Mouse (Mus musculus) testis, adult 2 months (tissue): ENCODE results near the gene Ggt5. TPM values are rescaled to one million over a fixed set of nuclear protein-coding genes. Genes with fewer than 3 reads are reported as not detected.

Experiments used
- H3K27ac ChIP-seq: fragments of 200-500 bp; 2 replicates; pipeline ENCODE4 v1.5.1; 2012; ENCODE audit warnings: low read depth, low read length; ENCODE audit not compliant: control insufficient read depth, insufficient read depth
- H3K27me3 ChIP-seq: fragments of 200-500 bp; 2 replicates; pipeline ENCODE4 v1.6.1; 2012; ENCODE audit warnings: mild to moderate bottlenecking, low read length, moderate library complexity; ENCODE audit not compliant: control insufficient read depth, insufficient read depth
- H3K36me3 ChIP-seq: fragments of 200-500 bp; 2 replicates; pipeline ENCODE4 v1.6.1; 2012; ENCODE audit warnings: mild to moderate bottlenecking, low read length; ENCODE audit not compliant: control insufficient read depth, insufficient read depth
- H3K4me1 ChIP-seq: fragments of 200-500 bp; 2 replicates; pipeline ENCODE4 v1.6.1; 2012; ENCODE audit warnings: low read length; ENCODE audit not compliant: control insufficient read depth, insufficient read depth
- H3K4me3 ChIP-seq: fragments of 200-500 bp; 2 replicates; pipeline ENCODE4 v1.5.1; 2012; ENCODE audit warnings: low read depth, mild to moderate bottlenecking, low read length, moderate library complexity, mixed read lengths; ENCODE audit not compliant: control insufficient read depth
- CTCF ChIP-seq: fragments of 200-500 bp; IDR thresholded peaks from 2 replicates; pipeline ENCODE4 v1.5.1; 2012; ENCODE audit warnings: low read depth, mild to moderate bottlenecking, inconsistent platforms, low read length, moderate library complexity; ENCODE audit not compliant: control insufficient read depth, insufficient read depth, insufficient replicate concordance
- POLR2A ChIP-seq: fragments of 200-500 bp; IDR thresholded peaks from 2 replicates; pipeline ENCODE4 v1.6.1; 2012; ENCODE audit warnings: low read depth, mild to moderate bottlenecking, inconsistent platforms, low read length, moderate library complexity; ENCODE audit not compliant: control insufficient read depth
- polyA plus RNA-seq: library from polyadenylated mRNA; depleted of rRNA; stranded (reverse); fragments of >200 nt; gene quantifications from 2 replicates; pipeline ENCODE4 v1.2.3, GENCODE M21; 2012

Gene Ggt5
- polyA plus RNA-seq, 1 experiment, result 5.4 TPM

DNA sequence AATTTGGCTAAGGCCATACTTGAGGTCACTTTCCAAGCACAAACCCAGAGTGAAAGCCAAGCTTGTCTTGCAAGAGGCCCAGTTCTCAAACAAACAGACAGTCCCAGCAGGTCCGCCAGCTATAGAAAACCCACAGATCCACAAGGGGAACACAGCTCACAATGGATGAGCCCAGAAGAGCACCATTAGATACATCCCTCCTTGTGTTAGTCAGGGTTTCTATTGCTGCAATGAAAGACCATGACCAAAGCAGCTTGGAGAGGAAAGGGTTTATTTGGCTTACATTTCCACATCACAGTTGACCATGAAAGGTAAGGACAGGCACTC lies 2.6 kb upstream of the Ggt5 start:
- TF ChIP-seq CTCF (no peak), POLR2A (no peak)

DNA sequence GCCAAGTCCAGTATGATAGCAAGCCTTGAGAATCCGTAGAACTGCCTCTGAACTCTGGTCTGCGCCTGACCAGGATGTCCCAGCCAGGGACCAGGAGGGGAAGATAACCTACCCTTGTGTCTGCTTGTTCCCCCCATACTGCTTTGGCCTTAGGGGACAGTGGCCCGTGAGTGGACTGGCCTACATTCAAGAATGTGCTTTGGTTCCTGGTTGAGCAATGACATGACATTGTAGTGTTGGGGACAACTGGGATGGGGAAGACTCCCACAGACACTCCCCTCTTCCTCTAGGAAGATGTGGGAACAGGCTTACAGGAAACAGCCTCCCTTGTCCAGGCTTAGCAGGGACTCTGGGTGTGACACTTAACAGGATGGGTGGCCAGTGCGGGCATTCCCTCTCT lies 1.4 kb upstream of the Ggt5 start:
- Histone ChIP-seq H3K4me3 (no peak overlapping the region), H3K4me1 (no peaks in the 10 kb centered on the region; the same call in 1 of the 2 replicates), H3K36me3 (no peaks in the 10 kb centered on the region), H3K27me3 (no peaks in the 10 kb centered on the region), H3K27ac (no peak overlapping the region)
- TF ChIP-seq CTCF (no peak), POLR2A (no peak)

More for the DNA sequence above, 2.6 kb upstream of the Ggt5 start:
- Histone ChIP-seq H3K4me3 (no peak overlapping the region), H3K4me1 (no peaks in the 10 kb centered on the region; the same call in 1 of the 2 replicates), H3K27ac (no peak overlapping the region), H3K27me3 (no peaks in the 10 kb centered on the region), H3K36me3 (no peaks in the 10 kb centered on the region)

DNA sequence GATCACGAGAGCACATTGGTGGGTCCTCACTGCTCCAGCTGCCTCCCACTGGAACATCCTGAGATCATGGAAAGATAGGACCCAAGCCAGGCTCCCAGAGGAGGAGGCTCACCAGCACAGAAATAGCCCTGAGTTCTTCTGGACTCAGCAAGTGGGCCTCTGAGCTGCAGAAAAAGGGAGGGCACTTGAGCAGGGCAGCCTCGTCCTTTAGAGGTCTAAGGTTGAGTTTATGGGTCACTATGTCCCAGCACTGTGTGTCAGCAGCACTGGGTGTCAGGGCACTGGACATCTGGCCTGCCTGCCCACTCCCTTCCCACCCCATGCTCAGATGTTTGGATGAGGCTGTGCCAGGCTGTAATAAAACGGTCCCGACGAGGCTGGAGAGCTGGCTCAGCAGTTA lies 804 bp upstream of the Ggt5 start:
- no peak for TF ChIP-seq CTCF
- TF ChIP-seq POLR2A, result no peak
- Histone ChIP-seq H3K27me3 (no peaks in the 10 kb centered on the region), H3K36me3 (no peaks in the 10 kb centered on the region), H3K4me3 (no peak overlapping the region), H3K4me1 (no peaks in the 10 kb centered on the region; the same call in 1 of the 2 replicates), H3K27ac (0 out of 2 replicates have a peak overlapping the region, but pooled peaks have one; percentile 7)

- H3K4me1 ChIP-seq, result no peaks in the 10 kb centered on the region; the same call in 1 of the 2 replicates
- peak overlapping the region; percentile 45 for H3K27ac ChIP-seq
- H3K27me3 ChIP-seq, result no peaks in the 10 kb centered on the region
- TF ChIP-seq CTCF (no peak), POLR2A (no peak)
- H3K4me3 ChIP-seq, result no peak overlapping the region; the same call in 1 of the 2 replicates
- H3K36me3 ChIP-seq, result no peaks in the 10 kb centered on the region
Observed at GRCm38 (mm10) chr10:75589651-75590050, 511 bp downstream of the Ggt5 start.

- TF ChIP-seq CTCF (no peak), POLR2A (no peak)
- H3K4me3 ChIP-seq, result no peak overlapping the region
- no peak overlapping the region for H3K27ac ChIP-seq
- no peaks in the 10 kb centered on the region; the same call in 1 of the 2 replicates for H3K4me1 ChIP-seq
- H3K36me3 ChIP-seq, result no peaks in the 10 kb centered on the region
- no peaks in the 10 kb centered on the region for H3K27me3 ChIP-seq
Observed at GRCm38 (mm10) chr10:75591211-75591894, 2.2 kb downstream of the Ggt5 start.

DNA sequence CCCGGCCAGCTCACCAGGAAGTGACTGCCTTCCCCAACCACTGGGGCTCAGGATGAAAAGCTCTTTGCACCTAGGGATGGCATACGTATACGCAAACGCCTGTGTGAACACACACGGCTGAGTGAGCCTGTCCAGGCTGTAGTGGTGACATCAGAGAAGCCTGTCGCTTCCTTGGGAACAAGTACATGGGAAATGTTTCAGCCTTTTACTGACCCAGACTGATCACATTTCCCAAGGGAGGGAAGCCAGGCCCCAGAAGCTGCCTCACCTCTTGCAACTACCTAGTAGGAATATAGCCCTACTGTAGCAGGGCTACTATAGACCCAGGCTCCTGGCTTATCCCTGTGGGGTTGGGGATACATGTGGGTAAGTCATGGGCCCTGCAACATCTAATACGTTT lies 3.4 kb downstream of the Ggt5 start:
- no peak overlapping the region for H3K4me3 ChIP-seq
- H3K27me3 ChIP-seq, result no peaks in the 10 kb centered on the region
- no peaks in the 10 kb centered on the region for H3K36me3 ChIP-seq
- H3K4me1 ChIP-seq, result no peaks in the 10 kb centered on the region; the same call in 1 of the 2 replicates
- H3K27ac ChIP-seq, result no peak overlapping the region
- no peak for TF ChIP-seq POLR2A
- TF ChIP-seq CTCF, result no peak

- no peaks in the 10 kb centered on the region for H3K4me1 ChIP-seq
- no peak overlapping the region for H3K4me3 ChIP-seq
- no peak for TF ChIP-seq POLR2A
- no peak for TF ChIP-seq CTCF
- no peaks in the 10 kb centered on the region for H3K36me3 ChIP-seq
- H3K27ac ChIP-seq, result no peak overlapping the region
- H3K27me3 ChIP-seq, result no peaks in the 10 kb centered on the region
Observed at GRCm38 (mm10) chr10:75595981-75596380, 6.8 kb downstream of the Ggt5 start.

GRCm38 (mm10) chr10:75600189-75600730 lies 11.1 kb downstream of the Ggt5 start:
- no peak for TF ChIP-seq POLR2A
- Histone ChIP-seq H3K36me3 (no peaks in the 10 kb centered on the region), H3K4me1 (peaks cover 5% of the 10 kb centered on the region), H3K27ac (no peak overlapping the region), H3K27me3 (no peaks in the 10 kb centered on the region), H3K4me3 (no peak overlapping the region)
